Mouse (Mus musculus) retina, postnatal 7 days (tissue): ENCODE results near the gene Mmp25.

ENCODE experiments used
- DNase-seq: peaks from one replicate; pipeline ENCODE4 v3.0.0-alpha.2; 2012; ENCODE audit warnings: low read depth, low spot score

Gene Mmp25

DNA sequence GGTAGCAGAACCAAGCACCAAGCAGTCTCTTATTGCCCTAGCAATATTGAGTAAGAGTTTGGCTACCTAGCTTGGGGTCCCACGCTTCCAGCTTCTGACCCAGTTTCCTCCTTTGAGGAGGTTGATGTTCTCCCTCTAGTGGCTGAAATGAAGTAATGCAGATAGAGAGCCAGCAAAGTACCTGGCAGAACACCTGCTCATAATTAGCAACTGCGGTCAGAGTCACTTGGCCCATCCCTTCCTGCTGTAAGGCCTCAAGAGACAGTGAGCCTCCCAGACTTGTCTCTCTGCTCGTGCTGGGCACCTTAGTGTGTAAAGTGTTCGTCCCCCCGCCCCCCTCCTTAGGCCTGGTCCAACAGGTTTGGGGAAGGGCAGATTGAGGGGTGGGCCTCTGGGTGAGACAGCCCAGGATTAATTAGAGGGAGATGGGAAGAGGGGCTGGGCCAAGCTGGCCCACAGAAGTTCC lies 19.5 kb upstream of the Mmp25 start:
- peak; percentile 28 for DNase-seq

DNA sequence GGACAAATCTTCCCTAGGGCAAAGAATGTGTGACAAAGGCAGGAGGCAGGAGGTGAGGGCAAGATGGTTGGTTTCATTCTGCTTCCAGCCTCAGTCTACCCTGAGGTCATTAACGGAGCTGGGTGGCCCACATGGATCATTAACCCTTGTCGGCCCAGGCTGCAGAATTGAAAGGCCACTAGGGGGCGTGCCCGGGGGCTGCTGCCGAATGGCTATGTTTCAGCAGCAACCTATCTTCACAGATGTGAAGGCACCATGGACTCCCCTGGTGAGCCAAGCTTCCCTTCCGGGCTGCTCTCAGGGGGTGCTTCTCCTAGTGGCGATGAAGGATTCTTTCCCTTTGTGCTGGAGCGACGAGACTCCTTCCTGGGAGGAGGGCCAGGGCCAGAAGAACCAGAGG lies 16.4 kb upstream of the Mmp25 start:
- no peak for DNase-seq

DNA sequence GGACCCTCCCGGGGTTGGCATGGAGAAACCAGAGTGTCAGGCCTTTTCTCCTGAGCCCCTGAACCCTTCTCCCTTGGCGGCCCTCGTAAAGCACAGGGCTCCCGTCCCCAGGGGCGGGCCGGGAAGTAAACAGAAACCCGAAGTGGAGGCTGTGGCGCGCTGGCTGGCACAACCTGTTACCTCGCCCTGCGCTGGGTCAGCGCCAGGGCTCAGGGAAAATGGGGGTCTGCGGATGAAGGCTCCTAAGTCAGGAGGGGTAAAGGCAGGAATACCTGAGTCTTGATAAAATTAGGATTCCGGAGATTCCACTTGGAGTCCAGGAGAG lies 15.8 kb upstream of the Mmp25 start:
- DNase-seq, result no peak

DNA sequence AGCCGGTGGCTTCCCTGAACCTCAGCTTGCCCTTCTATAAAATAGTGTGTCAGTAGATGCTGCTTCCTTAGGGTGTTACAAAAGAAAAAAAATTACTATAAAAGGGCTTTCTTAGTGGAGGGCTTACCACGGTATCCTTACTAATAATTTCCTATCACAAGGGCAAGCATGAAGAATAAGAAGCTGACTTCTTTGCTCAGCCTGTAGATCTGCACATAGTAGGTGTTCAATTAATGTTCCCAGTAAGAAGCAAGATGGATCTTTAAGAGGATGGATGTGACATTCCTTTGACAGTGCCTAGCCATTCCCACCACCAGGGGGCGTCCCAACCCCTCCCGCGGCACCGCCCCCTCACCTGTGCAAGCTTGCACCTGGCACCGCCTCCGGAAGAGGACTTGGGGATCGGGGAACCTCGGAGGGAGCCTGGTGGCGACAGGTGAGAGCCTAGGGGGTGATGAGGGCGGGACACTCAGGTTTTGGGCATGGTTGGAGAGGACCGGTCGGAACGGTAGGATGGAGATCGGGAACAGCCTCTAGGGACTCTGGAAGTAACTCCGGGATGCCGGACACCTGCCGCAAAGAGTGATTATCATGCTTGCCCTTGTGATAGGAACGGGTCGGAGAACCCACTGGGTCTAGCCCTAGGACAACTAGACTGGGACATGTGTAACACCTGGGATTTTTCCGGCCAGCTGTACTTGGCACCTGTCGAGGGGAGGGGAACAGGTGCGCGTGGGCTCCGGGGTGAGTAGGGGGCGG lies 15.2 kb upstream of the Mmp25 start, which contains the start of gene Bicdl2:
Gene Bicdl2, plus strand, starts transcription at position 390 of the 759 bp plus-strand sequence.
- no peak for DNase-seq

DNA sequence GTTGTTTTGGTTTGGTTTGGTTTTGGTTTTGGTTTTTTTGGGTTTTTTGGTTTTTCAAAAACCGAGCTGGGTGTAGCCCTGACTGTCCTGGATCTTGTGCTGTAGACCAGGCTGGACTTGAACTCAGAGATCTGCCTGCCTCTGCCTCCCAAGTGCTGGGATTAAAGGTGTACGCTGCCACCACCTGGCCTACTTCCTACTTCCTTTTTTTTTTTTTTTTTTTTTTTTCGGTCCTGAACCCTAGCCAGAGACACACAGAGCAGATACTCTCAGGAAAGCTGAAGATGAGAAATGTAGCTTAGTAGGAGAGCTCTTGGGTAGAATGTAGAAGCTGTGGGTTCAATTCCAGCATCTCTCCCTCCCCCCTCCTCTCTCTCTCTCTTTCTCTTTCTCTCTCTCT lies 13.4 kb upstream of the Mmp25 start:
- DNase-seq, result no peak

DNA sequence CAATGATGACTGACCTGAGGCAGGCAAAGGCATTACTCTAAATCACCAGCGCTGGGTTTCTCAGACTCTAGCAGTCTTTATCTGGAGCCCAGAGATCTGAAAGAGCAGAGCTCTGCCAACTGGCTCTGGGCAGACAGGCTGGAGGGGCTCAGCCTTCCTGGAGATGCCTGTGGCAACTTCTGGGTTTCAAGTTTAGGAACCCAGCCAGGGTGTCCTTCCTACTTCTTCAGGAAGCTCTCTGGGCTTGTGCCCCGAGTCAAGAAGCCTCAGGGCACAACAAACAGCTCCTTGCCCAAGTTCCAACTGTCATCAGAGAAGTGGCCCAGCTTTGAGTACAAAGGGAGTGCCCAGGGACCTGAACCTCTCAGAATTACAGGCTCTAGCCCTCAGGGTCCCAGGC lies 9.3 kb upstream of the Mmp25 start:
- no peak for DNase-seq

DNA sequence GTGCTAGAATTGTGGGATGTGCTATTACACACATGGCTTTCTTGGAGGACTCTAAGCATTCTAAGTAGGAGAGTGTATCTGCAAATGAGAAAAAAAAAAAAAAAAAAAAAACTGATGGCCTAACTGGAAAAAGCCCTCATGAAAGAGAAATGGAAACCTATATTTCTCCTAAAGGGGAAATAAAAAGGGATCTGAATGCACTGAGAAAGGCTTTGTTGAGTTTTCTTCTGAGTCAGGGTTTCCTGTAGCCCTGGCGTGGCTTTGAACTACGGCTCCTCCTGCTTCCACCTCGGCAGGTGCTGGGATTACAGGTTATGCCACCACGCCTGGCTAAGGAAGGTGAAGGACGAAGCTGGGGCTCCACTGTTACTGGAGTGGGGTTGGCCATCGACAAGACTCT lies 8.9 kb upstream of the Mmp25 start:
- no peak for DNase-seq

DNA sequence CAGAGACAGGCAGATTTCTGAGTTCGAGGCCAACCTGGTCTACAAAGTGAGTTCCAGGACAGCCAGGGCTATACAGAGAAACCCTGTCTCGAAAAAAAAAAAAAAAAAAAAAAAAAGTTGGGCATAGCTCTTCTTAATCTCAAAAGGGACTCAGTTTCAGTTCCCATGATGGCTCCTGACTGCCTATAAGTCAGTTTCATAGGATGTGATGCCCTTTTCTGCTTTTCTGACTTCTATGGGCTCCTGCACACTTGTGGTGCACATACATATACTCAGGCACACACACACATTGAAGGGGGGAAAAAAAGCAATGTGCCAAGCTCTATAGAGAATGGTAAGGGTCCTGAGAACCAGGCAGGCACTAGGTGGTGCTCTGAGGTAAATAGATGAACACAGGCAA lies 8.2 kb upstream of the Mmp25 start:
- no peak for DNase-seq

DNA sequence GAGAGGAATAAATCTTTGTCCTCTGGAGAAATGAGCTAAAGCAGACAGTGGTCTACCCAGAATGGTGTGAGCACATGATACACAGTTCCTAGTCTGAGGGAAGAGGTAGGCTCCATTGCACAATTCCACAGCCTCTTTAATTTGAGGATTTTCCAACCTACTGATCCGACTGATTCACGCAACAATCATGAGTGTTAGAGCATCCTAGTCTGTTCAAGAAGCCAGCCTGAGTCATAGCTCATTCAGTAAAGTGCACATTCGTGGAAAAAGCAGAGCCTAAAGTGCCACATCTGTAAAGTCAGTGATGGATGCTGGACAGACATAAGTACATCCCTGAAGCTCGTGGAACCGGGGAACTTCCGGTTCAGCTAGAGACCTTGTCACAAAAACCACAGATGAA lies 6.3 kb upstream of the Mmp25 start:
- DNase-seq, result no peak

DNA sequence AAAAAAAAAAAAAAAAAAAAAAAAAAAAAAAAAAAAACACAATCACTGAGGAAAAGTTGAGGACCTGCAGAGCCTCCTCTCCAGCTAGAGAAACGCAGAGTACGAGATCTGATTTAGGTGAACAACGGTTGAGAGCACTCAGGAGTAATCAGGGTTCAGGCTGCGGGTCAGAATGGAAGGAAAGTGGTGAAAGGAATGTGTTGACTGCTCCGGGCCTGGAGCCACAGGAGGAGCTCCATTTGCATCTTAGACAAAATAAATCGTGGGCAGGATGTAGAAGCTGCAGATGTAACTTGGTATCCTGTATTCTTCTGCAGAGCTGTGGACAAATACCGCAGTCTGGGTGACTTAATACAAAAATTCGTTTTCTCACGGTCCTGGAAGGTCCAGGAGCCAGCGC lies 817 bp upstream of the Mmp25 start:
- no peak for DNase-seq

DNA sequence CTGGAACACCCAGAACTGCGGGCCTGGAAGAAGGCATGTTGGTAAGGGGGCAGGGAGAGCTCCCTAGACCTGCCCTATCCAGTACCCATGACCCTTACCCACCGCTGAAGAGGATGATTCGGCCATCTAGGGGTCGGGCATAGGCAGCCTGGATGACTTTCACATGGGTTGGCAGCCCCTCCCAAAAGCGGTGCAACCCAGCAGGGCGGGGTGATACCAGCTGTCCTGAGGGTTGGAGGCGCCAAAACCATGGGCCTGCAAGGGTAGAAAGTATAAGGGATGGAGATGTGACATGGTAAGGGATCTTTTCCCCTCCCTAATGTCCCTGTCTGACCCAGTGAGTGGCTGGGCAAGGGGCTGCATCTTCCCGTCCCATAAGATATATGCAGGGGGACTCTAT lies 13.8 kb downstream of the Mmp25 start:
- no peak for DNase-seq

DNA sequence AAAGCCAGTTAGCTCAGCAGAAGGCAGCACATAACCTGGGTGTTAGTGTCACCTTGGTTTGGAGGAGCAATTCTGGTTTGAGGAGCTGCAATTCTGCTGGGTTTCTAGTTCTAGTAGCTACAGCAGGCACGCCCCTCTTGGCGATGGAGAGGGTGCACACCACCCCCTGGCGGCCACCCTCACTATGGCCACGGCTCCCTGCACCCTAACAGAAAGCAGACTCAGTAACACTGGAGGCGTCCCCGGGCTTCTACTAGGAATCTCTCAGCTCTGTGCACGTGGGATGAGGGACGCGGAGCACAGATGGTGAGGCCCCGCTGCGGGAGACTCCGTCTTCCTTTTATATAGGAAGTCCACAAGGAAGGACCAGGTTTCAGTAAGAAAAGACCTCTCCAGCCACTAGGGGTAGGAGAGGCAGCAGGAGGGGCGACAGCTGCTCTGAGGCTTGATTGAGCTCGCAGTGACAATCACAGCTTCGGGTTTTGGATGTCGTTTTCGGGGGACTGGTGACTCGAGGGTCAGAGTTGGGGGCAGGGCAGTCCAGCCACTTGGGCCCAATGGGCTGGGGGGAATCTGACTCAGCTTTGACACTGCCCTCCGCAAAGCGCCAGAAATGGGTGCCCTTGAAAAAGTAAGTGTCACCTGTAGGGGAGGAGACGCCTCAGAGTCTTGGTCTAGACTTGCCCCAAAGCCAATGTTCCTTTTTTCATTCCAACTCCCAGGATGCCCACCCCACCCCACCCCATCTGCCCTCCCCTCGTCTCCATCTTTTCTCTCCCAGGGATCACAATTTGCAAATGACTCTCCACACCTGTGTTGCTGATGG lies 14.7 kb downstream of the Mmp25 start:
- peak; percentile 42 for DNase-seq

DNA sequence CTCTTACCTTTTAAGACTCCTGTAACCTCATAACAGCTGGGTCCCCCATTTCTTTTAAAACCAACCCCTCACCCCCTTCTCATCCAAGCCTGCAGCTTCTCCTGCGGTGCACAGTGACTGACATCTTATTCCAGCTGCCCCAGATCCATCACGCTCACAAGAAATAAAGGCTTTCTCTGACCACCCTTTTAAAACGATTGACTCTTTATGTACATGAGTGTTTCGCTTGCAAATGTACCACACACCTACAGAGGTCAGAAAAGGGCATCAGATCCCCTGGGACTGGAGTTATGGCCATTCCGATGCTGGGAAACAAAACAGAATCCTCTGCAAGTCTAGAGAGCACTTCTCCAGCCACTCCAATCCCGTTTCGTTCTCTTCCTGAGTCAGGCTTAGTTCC lies 17.3 kb downstream of the Mmp25 start:
- no peak for DNase-seq

DNA sequence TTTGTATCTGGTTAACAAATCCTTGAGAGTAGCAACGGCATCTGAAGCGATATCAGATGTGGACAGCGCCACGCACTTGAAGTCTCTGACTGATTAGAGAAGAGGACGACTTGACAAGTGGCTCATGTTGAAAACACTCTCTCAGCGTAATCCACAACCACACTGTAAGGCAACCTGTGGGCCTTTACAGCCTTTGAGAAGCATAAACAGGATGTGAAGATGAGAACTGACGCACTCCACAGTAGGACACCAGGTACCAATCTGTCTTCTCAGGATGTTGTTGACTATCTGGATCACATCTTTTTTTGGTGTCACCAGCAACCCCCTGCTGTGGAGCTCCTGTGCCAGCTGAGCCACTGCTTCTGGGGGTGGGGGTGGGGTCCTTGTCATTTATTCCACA lies 24.7 kb downstream of the Mmp25 start:
- no peak for DNase-seq

DNA sequence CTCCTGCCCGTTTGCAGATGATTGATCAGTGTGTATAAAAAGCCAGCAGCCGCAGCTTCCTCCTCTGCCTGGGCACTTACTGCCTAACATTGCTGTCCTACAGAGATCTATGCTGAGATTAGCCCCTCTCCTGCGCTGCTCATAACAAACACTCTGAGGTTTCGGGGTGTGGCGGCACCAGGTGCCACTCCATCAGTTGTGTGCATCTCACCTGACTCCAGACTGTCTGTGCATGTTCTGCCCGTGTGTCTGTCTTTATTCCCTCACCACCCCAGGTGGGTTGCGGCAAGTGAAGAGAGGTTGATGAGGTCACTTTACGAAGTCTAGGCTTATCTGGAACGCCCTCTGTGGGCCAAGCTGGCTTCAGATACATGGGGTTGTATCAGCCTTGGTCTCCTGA lies 28.0 kb downstream of the Mmp25 start:
- DNase-seq, result no peak

DNA sequence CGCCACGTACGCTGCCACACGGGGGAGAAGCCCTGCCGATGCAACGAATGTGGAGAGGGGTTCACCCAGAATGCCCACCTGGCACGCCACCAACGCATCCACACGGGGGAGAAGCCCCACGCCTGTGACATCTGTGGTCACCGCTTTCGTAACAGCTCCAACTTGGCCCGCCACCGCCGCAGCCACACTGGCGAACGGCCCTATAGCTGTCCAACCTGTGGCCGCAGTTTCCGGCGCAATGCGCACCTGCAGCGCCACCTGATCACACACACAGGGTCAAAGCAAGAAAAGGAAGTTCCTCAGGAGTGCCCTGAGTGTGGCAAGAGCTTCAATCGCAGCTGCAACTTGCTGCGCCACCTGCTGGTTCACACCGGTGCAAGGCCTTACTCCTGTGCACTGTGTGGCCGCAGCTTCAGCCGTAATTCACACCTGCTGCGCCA lies 34.7 kb downstream of the Mmp25 start:
- no peak for DNase-seq

DNA sequence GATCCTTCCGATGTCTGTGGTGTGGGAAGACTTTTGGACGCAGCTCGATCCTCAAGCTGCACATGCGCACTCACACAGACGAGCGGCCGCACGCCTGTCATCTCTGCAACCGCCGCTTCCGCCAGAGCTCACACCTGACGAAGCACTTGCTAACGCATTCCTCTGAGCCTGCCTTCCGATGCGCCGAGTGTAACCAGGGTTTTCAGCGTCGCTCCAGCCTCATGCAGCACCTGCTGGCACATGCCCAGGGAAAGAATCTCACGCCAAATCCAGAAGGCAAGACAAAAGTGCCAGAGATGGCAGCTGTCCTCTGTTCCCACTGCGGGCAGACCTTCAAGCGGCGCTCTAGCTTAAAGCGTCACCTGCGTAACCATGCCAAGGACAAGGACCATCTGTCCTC lies 35.5 kb downstream of the Mmp25 start:
- DNase-seq, result no peak

DNA sequence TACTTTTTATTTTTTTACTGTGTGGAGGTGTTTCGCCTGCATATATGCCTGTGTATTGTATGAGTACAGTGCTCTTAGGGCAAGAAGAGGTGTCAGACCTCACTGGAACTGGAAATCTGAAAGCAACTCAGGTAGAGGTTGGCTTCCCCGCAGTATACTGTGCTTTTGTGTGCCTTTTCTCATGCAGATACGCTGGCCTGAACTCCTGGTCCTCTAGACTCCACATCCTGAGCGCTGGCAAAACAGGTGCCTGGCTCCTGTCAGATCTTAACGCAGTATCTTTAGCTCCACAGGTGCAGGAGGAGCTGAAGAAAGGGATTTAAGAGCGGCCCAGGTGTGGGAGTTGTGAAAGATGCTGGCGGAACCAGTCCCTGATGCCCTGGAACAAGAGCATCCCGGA lies 39.9 kb downstream of the Mmp25 start:
- DNase-seq, result no peak

DNA sequence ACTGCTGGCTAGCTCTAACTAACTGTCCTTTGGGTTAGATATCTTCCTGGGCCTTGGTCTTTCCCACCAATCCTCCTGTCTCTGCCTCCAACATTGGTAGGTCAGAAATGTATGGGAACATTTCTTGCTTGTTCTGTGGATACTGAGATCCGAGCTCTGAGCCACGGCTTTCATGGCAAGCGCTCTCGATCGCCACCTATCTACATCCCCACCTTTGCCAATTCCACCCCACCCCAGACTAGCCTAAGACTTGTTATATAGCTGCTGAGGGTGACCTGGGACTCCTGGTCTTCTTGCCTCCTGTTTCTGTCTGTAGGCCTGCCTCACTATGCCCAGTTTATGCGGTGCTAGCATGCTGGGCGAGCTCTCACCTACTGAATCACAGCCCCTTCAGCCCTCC lies 40.7 kb downstream of the Mmp25 start:
- no peak for DNase-seq

DNA sequence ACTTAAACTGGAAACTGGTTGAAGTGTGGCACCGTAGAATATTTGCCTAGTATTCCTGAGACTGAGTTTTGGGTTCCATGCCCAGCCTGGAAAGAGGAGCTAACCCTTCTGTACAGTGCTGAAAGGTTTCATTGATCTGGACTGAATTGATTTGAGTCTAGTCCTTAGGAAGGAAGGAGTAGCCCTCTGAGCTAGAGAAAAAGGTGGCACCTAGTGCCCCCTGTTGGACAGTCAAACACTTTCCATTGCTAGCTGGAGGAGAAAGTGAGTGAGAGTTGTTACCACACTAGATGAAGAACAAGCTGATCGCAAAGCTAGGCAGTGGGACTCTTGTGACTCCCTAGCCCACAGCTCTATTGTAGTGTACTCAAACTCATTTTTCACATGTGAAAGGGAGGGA lies 41.5 kb downstream of the Mmp25 start:
- no peak for DNase-seq

DNA sequence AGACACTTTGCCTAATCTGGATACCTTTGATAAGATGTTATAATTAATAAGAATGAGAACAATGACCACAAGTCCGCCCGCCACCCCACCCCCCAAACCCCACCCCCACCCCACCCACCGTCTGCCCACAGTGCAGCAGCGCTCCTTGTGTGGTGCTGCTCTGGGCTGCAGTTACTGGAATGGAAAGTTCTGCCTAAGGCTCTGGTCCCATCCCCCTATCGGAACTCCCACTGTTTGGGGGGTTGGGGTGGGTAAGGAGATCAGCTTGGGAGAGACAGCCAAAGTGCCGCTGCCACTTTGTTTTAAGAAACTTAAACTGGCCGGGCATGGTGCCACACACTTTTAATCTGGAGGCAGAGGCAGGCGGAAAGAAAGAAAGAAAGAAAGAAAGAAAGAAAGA lies 42.0 kb downstream of the Mmp25 start:
- DNase-seq, result no peak

DNA sequence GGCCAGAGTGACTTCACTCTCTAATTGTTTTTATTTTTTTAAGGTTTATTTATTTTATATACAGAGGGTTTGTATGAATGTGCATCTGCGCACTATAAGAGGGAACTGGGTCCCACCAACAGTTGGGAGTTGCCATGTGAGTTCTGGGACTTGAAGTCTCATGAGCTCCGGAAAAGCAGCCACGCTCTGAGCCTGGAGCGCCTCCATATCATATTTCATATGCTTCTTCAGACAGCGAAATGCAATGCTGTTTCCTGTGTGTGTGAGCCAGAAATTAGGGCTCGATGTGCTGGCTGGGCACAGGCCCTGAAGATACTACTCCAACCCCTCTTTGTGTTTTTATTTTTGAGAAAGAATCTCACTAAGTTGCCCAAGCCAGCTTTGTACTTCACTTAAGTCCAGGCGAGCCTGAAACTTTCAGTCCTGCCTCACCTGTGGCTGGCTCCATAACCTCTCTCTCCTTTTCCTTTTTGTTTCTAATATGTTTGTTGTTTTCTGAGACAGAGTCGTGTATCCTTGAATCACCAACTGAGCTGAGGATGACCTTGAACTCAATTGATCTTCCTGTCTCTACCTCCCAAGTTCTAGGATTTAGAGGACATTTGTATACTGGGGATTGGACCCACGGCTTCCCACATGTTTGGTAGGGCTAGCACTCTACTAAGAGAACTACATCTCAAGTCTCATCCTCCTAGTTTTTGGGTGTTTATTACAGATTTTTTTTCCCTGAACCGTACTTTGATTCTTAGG lies 43.1 kb downstream of the Mmp25 start:
- no peak for DNase-seq
